Mouse (Mus musculus): ENCODE results near the gene Gucy2c.

DNA sequence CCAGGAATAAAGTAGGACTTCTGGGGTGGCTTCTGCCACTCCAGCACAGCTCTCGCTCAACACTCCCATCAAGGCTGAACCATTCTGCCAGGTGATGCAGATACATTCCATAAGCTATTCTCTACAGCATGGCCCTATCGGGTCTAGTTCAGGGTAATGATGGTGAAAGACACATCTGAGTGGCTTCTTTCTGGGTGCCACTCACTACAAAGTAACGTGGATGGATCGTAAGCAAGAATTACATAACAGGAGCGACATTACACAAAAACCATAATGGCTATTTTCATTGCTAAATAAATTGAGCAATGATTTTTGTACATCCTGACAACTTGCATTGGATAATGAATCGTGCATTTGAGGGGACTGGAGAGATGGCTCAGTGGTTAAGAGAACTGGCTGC is 106.6 kb downstream of the Gucy2c start:
- TF ChIP-seq GATA1 (IDR thresholded peaks at IDR 0.05; ENCODE audit: borderline replicate concordance, low read length) (no peak), FLI1 (IDR thresholded peaks at IDR 0.05; ENCODE audit: low read length) (no peak)

Measured in megakaryocyte, embryonic 14.5 days (primary cell).